Mouse (Mus musculus) cortical plate, adult 2 months (tissue): ENCODE measurements around the gene Zfyve19. TPM values are rescaled to one million over a fixed set of nuclear protein-coding genes. Genes with fewer than 3 reads are reported as not detected.

Source experiments
- H3K27ac ChIP-seq: fragments of 200-500 bp; 2 replicates; pipeline ENCODE4 v1.5.1; 2012; ENCODE audit warnings: low read length, control low read depth, inconsistent platforms; ENCODE audit not compliant: insufficient read depth
- H3K4me1 ChIP-seq: fragments of 200-500 bp; 2 replicates; pipeline ENCODE4 v1.6.1; 2011; ENCODE audit warnings: low read length; ENCODE audit not compliant: control insufficient read depth, insufficient read depth
- H3K4me3 ChIP-seq: fragments of 200-500 bp; 2 replicates; pipeline ENCODE4 v1.5.1; 2011; ENCODE audit warnings: mild to moderate bottlenecking, low read length, control low read depth; ENCODE audit not compliant: insufficient read depth
- CTCF ChIP-seq: fragments of 200-500 bp; IDR thresholded peaks from 2 replicates; pipeline ENCODE4 v1.5.1; 2011; ENCODE audit warnings: mild to moderate bottlenecking, control low read depth, low read length; ENCODE audit not compliant: insufficient read depth; ENCODE audit errors: extremely low read depth
- POLR2A ChIP-seq: fragments of 200-500 bp; IDR thresholded peaks from 2 replicates; pipeline ENCODE4 v1.6.1; 2011; ENCODE audit warnings: mild to moderate bottlenecking, low read length, control low read depth; ENCODE audit not compliant: insufficient read depth; ENCODE audit errors: extremely low read depth
- polyA plus RNA-seq: library from polyadenylated mRNA; depleted of rRNA; stranded (reverse); fragments of >200 nt; gene quantifications from 2 replicates; pipeline ENCODE4 v1.2.3, GENCODE M21; 2012; rRNA removed

The Zfyve19 gene
- polyA plus RNA-seq: 52.9 and 68.2 TPM in 2 replicates

DNA sequence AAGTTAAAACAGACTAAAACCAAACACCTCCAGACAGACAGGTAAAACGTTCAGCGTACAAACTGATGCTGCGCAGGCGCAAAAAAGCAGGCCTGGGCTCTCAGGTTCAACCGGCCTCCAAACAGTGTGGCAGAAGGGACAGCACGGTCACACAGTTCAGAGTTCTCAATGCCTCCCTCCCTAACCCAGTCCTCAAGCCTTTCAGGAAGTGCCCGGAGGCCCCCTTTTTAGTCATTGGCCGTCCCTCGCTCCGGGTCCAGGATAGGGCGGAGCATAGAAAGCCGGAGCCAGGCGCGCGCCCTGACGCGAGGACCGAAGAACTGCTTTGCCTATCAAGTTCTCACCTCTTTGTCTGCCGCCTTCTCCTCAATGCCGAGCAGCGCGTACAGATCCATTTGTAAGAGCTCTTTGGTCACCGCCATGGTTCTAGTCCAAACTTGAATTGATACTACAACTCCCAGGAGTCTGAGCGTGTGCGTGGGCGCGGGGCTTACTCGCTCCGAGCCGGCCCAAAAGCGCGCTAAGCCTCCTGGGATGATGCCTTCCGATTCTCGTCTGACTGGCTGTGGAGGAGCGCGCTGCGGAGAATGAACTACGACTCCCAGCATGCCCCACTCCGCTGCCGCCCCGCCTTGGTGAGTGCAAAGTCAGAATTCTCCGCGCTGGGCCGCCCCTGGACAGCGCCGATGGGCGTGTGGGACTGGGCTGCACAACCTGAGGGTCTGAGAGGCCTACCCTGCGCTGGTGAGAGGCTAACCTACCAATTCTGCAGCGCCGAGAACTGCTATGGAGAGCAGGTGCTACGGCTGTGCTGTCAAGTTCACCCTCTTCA is at the start of gene Zfyve19, which contains the start of gene Dnajc17:
Gene Zfyve19, plus strand, starts transcription at position 274 of the 832 bp plus-strand sequence.
Gene Dnajc17, minus strand, starts transcription at position 452 of the 832 bp plus-strand sequence.
- H3K27ac ChIP-seq: peak within 1 kb of the TSS; percentile 68
- H3K4me1 ChIP-seq: no peaks in the 10 kb centered on the region
- peak within 1 kb of the TSS; percentile 70 for H3K4me3 ChIP-seq
- TF ChIP-seq POLR2A (peak; percentile 74), CTCF (no peak)

DNA sequence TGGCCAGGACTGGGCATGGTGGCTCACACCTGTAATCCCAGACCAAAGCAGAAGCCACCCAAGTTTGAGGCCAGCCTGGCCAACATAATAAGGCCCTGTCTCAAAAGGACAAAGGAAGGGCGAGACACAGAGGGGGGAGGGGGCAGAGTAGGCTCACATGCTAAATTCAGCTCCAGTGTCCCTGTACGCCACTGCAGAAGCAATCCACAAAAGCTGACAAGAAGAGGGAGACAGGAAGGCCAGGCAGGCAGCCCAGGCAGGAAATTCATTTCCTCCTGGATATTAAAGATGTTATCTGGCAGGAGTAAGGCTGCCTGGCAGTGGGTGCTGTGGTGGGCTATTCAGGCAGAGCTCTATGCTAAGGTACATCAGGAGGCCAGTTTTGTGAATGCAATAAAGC is 47.2 kb upstream of the Zfyve19 start:
- TF ChIP-seq POLR2A: no peak
- no peak for TF ChIP-seq CTCF
- H3K27ac ChIP-seq: no peak overlapping the region
- H3K4me3 ChIP-seq: no peak overlapping the region
- H3K4me1 ChIP-seq: no peaks in the 10 kb centered on the region

DNA sequence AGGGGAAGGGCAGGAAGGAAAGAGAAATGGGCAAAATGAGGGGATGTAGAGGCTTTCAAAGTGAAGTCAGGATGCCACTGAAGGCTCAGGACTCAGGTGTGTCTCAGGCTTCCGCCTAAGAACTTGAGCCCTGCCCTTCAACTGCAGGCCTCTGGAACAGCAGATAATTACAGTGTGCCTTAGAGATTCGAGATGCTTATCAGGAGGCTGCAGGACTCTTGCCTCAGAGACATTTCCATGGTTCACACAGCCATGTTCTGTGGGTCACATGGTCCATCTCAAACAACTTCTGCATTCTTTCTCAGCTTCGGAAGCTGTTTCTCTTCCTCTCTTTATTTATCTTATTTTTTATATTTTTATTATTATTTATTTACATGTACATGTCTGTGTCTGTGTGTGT is 45.3 kb upstream of the Zfyve19 start:
- Histone ChIP-seq H3K27ac (no peak overlapping the region), H3K4me1 (peaks cover 4% of the 10 kb centered on the region; the same call in 1 of the 2 replicates), H3K4me3 (no peak overlapping the region)
- TF ChIP-seq POLR2A (no peak), CTCF (no peak)

DNA sequence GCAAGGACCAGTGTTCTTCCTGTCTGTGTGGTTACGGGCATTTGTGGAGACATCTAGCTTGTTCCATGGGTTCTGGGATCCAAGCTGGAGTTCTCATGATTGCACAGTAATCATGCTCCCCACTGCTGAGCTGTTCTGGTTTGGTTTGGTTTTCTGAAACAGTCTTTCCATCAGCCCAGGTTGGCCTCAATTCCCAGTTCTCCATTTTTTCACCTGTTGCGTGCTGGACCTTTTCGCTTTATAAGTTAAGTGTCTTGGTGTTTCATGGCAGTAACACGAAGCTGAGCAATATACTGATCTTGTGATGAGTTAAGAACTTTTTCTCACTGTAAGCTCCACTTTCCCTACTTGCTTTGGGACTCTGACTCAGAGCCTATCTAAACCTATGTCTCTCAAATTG is 44.4 kb upstream of the Zfyve19 start:
- Histone ChIP-seq H3K4me1 (peaks cover 4% of the 10 kb centered on the region; the same call in 1 of the 2 replicates), H3K4me3 (no peak overlapping the region), H3K27ac (no peak overlapping the region)
- TF ChIP-seq POLR2A (no peak), CTCF (no peak)

DNA sequence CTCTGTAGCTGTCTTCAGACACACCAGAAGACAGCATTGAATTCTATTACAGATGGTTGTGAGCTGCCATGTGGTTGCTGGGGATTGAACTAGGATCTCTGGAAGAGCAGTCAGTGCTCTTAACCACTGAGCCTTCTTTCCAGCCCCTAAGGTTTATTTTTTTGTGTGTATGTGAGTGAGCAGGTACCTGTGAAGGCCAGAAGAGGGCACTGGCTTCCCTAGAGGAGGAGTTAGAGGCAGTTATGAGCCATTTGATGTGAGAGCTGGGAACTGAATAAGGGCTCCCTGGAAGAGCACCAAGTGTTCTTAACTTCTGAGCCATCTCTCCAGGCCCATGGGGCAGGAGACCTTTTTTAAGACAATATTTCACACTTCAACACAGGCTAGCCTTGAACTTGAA is 43.0 kb upstream of the Zfyve19 start:
- TF ChIP-seq CTCF: no peak
- TF ChIP-seq POLR2A: no peak
- Histone ChIP-seq H3K4me3 (no peak overlapping the region), H3K27ac (no peak overlapping the region), H3K4me1 (peaks cover 4% of the 10 kb centered on the region; the same call in 1 of the 2 replicates)

DNA sequence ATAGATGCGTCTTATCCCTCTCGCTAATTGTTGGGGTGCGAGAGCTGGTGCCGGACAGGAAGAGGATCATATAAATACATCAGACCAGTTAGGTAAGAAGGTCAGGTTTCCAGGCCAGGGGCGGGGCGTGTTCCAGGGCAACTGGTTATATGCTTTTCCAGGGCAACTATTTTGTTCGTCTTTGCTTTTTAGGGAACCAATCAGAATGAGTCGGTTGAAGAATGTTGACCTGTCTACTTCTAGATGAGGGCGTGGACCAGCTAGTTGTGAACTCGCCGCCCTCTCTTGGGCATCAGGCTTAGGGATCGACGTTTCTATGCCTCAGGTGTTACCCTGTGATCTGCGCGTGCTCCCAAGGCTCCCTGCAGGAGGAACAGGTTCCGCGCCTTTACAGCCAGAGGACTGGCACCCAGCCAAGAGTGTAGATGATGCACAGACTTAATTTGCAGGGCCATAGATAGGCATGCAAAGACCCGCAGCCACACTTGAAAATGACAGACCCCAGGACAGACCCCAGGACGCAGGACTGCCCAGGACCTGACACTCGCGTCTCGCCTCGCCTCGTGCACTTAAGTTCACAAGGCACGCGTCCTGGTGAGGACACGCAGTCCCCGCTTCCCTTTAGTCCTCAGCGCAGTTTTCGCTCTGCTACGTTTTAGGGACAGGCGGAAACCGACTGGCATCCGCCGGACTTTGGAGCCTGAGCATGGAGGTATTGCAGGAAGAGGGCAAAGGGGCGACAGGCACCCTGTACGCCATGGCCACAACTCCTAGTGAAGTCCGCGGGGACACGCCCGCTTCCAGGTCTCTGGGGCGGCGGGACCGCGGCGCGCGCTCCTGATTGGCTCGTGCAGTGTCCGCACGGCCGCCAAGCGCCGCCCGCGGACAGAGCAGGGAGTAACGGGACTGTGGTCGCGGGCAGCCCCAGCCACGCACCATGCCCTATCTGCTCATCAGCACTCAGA is 41.2 kb upstream of the Zfyve19 start, which contains the start of gene Gchfr:
Gene Gchfr, plus strand, starts transcription at position 873 of the 965 bp plus-strand sequence.
- Histone ChIP-seq H3K4me1 (peaks cover 4% of the 10 kb centered on the region; the same call in 1 of the 2 replicates), H3K27ac (no peak within 1 kb of the TSS), H3K4me3 (peak within 1 kb of the TSS; percentile 38)
- TF ChIP-seq POLR2A (no peak), CTCF (no peak)

DNA sequence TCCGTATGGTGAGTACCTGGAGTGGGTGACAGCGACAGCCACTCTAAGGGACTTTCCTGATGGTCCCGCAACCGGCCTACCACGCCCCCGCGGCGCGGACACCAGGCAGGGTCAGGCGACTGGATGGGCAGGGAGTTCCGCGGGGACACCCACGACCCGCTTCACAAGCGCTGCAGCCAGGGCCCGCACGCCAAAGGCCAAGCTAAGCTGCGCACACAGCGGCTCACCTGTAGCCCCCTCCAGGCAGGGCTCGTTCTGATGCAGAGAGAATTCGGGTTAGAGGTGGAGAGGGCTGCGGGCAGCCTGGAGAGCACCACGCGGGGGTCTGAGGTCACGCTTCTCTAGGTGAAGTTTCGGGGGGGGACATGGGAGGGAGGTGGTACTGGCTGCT is 40.6 kb upstream of the Zfyve19 start:
- Histone ChIP-seq H3K4me3 (peak overlapping the region; percentile 38), H3K4me1 (peaks cover 4% of the 10 kb centered on the region; the same call in 1 of the 2 replicates), H3K27ac (no peak overlapping the region)
- no peak for TF ChIP-seq POLR2A
- TF ChIP-seq CTCF: no peak

DNA sequence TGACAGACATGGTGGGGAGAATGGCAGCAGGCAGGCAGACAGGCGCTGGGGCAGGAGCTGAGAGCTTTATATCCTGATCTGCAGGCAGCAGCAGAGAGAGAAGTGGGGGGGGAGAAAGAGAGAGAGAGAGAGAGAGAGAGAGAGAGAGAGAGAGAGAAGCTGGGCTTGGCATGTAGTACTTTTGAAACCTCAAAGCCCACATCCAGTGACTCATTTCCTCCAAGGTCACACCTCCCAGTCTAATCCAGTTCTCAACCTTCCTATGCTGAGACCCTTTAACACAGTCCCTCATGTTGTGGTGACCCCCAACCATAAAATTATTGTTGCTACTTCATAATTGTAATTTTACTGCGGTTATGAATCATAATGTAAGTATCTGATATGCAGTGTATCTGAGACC is 38.1 kb upstream of the Zfyve19 start:
- TF ChIP-seq POLR2A (no peak), CTCF (no peak)
- Histone ChIP-seq H3K4me3 (no peak overlapping the region), H3K4me1 (peaks cover 4% of the 10 kb centered on the region; the same call in 1 of the 2 replicates)

DNA sequence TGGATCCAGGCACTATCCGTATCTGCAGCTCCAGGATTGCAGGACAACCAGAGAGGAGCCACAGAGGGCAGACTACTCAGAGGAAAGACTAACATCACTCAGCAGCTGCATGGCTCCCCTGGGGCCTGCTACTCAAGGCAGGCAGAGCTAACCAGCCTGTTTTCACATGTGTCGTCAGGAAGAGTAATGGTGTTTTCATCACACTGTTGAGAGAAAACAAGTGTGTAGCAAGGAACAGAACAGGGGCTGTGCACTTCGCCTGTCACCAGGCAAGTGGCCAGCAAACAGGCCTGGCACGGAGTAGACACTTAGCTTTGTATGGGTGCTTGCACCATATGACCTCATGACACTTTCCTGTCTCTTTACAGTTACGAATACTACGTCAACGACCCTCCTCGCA is 36.8 kb upstream of the Zfyve19 start:
- no peak overlapping the region for H3K27ac ChIP-seq
- H3K4me3 ChIP-seq: no peak overlapping the region
- TF ChIP-seq CTCF (no peak), POLR2A (no peak)
- peaks cover 4% of the 10 kb centered on the region; the same call in 1 of the 2 replicates for H3K4me1 ChIP-seq

More for the DNA sequence above, 38.1 kb upstream of the Zfyve19 start:
- no peak overlapping the region for H3K27ac ChIP-seq
